Mouse (Mus musculus) erythroblast, embryonic 14.5 days (primary cell): ENCODE data around the gene Rfc4. TPM values are rescaled to one million over a fixed set of nuclear protein-coding genes. Genes with fewer than 3 reads are reported as not detected.

ENCODE experiments used
- H3K27me3 ChIP-seq: 2 replicates; pipeline ENCODE4 v1.6.1; 2012; ENCODE audit warnings: inconsistent platforms; ENCODE audit not compliant: control insufficient read depth
- H3K36me3 ChIP-seq: 2 replicates; pipeline ENCODE4 v1.6.1; 2012; ENCODE audit warnings: mild to moderate bottlenecking, inconsistent platforms; ENCODE audit not compliant: control insufficient read depth
- H3K4me1 ChIP-seq: 2 replicates; pipeline ENCODE4 v1.6.1; 2012; ENCODE audit warnings: inconsistent platforms; ENCODE audit not compliant: control insufficient read depth
- H3K4me3 ChIP-seq: replicated peaks from 2 replicates; pipeline ENCODE3; 2012; ENCODE audit warnings: moderate library complexity, mild to moderate bottlenecking, inconsistent platforms
- H3K9me3 ChIP-seq: 2 replicates; pipeline ENCODE4 v1.6.1; 2012; ENCODE audit warnings: low read length, inconsistent platforms, mixed read lengths; ENCODE audit not compliant: control insufficient read depth
- GATA1 ChIP-seq: IDR thresholded peaks from 2 replicates; pipeline ENCODE4 v1.6.1; 2012; ENCODE audit warnings: low read length, inconsistent platforms, mixed read lengths
- TAL1 ChIP-seq: IDR thresholded peaks from 3 replicates; pipeline ENCODE4 v1.6.1; 2012; ENCODE audit warnings: low read length, inconsistent platforms, mixed read lengths
- polyA plus RNA-seq: library from polyadenylated mRNA; stranded (reverse); fragments of >175 nt; gene quantifications from 2 replicates; pipeline ENCODE4 v1.2.3, GENCODE M21; 2012

Rfc4 gene
- polyA plus RNA-seq, 1 experiment = 4.7 TPM

DNA sequence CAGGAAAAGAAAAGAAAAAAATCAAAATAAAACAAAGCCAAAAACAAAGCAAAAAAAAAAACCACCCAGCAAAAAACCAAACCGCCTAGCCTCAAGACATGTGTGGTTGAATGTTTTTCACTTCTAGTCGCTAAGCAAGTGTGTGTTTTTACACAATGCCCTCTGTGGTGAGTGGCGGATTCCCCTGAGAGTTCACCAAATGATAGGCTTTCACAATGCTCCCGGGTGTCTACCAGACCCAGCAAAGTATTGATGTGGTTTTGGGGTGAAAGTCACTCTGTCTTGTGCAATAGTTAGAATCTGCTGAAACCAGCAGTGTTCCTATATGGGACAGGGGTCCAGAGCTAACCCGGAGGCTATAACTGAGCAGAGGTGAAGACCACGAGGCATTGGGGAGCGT lies 16.8 kb upstream of the Rfc4 start:
- Histone ChIP-seq H3K4me3 (no peak overlapping the region), H3K36me3 (no peaks in the 10 kb centered on the region), H3K27me3 (no peaks in the 10 kb centered on the region), H3K9me3 (no peaks in the 10 kb centered on the region), H3K4me1 (no peaks in the 10 kb centered on the region)
- no peak for TF ChIP-seq GATA1
- TF ChIP-seq TAL1 = no peak

DNA sequence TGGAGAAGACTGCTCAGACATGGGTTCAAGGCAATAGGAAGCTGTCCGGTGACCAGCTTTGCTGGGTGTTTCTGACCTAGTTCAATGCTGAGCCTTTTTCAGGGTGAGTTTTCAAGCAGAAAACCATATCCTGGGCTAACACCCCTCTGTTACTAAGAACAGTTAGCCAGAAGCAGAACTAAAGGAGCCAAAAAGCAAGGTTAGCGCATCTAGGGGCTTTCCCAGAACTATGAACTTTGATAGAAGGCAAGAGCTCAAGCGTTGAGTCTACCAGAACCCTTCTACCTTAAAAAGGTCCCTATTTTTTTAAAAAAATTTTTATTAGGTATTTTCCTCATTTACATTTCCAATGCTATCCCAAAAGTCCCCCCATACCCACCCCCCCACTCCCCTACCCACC lies 13.4 kb upstream of the Rfc4 start:
- H3K9me3 ChIP-seq = no peaks in the 10 kb centered on the region
- no peak overlapping the region for H3K4me3 ChIP-seq
- no peaks in the 10 kb centered on the region for H3K27me3 ChIP-seq
- no peak for TF ChIP-seq TAL1
- TF ChIP-seq GATA1 = no peak
- H3K4me1 ChIP-seq = no peaks in the 10 kb centered on the region
- H3K36me3 ChIP-seq = no peaks in the 10 kb centered on the region

DNA sequence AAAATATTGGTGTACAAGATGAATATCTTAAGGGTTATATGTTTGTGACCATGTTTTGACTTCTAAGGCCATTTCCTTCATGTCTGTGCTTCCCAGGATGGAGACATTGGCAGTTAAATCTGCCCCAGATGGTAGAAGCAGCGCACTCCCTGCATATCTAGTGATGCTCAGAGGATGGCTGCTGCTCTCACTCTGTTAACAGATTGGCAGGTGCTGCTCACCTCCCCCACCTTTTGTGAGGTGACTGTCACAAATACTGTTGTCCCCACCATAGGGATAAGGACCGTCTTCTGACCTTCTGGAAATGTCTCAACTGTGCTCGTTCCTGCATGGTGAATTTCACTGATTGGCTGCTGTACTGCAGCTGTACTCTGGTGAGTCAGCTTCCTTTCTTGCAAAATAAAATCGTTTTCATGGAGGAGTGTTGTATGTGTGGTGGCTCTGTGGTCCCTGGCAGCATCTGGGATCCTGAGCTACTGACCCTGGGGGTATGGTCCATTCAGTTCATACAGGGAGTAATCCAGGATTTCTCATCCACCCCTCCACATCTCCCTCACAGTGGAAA lies 9.0 kb upstream of the Rfc4 start:
- no peaks in the 10 kb centered on the region for H3K9me3 ChIP-seq
- no peak for TF ChIP-seq TAL1
- TF ChIP-seq GATA1 = no peak
- H3K36me3 ChIP-seq = no peaks in the 10 kb centered on the region
- no peaks in the 10 kb centered on the region for H3K4me1 ChIP-seq
- no peaks in the 10 kb centered on the region for H3K27me3 ChIP-seq
- H3K4me3 ChIP-seq = no peak overlapping the region

DNA sequence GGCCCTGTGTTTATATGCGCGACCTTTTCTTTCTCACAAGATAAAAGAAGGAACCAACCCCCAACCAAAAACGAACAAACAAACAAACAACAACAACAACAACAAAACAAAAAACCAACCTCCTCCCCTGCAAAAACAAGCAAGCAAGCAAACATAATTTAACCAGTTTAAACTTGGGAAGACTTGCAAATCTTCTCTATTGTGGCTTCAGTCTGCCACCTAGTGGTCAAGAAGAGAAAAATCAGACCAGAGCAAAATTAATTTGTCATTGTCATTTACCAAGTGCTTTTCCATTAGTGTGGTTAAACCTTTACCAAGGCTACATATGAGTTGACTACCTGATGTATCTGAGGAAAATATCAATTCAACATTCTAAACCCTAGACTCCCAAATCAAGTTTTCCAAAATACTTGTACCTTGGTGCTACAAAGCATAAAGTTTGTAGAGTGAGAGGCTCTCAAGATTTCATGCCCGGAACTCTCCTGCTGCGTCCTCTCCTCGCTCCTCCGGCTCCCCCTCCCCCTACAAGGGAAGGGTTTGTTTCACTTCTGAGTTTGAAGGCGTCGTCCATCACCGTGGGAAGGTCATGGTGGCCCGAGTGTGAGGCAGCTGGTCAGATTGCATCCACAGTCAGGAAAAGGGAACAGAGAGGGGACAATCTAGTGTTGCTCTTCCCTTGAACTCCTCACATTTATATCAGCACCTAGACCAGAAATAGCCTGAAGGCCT lies 8.0 kb upstream of the Rfc4 start:
- no peaks in the 10 kb centered on the region for H3K27me3 ChIP-seq
- H3K4me1 ChIP-seq = no peaks in the 10 kb centered on the region
- TF ChIP-seq TAL1 = no peak
- no peak for TF ChIP-seq GATA1
- no peak overlapping the region for H3K4me3 ChIP-seq
- no peaks in the 10 kb centered on the region for H3K36me3 ChIP-seq
- no peaks in the 10 kb centered on the region for H3K9me3 ChIP-seq

DNA sequence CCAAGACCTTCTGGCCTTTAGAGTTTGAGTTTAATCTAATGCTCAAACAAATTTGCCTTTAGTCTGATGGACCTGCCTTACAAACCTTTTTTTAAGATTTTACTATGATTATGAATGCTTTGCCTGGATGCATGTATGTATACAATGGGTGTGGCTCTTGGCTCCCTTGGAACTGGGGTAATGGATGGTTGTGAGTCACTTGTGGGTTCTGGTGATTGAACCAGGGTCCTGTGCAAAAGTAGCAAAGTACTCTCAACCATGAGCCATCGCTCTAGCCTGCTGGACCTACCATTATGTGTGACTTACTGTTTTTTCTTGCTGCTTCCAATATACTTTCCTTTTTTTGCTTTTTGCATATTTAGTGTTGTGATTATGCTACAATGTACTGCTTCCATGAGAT lies 4.8 kb upstream of the Rfc4 start:
- Histone ChIP-seq H3K4me1 (peaks cover 17% of the 10 kb centered on the region), H3K4me3 (no peak overlapping the region)

DNA sequence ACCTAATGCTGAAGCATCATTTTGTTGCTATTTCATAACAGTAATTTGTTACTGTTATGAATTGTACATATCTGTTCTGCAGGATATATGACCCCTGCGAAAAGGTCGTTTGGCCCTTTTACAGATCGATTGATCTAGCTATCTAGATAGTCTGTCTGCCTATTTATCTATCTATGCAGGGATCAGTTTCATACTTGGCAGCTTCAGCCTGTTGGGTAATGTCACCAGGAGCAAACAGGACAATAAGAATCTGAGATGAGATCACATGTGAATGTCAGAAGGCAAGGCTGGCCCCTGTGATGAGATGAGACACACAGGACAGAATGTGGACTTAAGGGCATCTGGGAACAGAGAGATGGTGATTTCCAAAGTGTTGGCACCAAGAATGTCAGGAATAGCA lies 2.8 kb upstream of the Rfc4 start:
- H3K4me3 ChIP-seq = no peak overlapping the region
- TF ChIP-seq GATA1 = no peak
- TF ChIP-seq TAL1 = no peak
- peaks cover 12% of the 10 kb centered on the region for H3K36me3 ChIP-seq
- no peaks in the 10 kb centered on the region for H3K9me3 ChIP-seq
- H3K4me1 ChIP-seq = peaks cover 29% of the 10 kb centered on the region
- H3K27me3 ChIP-seq = no peaks in the 10 kb centered on the region

More for the DNA sequence above, 4.8 kb upstream of the Rfc4 start:
- Histone ChIP-seq H3K9me3 (no peaks in the 10 kb centered on the region), H3K27me3 (no peaks in the 10 kb centered on the region), H3K36me3 (no peaks in the 10 kb centered on the region)
- no peak for TF ChIP-seq GATA1
- no peak for TF ChIP-seq TAL1

DNA sequence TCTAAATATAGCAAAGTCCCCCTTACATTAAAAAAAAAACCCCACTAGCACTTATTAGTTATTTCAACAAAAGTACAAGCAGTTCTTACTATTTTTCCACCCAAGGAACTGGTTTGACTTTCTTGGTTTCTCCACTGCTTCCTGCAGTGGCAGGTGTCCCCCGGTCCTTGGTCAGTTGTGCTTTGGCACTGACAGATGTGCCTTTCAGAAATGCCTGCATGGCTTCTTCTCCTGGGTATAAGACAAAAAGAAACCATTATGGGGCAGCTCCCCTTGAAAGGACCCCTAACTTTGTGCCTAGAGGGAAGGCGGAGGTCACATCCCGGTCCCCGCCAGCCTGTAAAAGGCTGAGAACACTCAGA lies 245 bp downstream of the Rfc4 start:
- Histone ChIP-seq H3K4me1 (peaks cover 29% of the 10 kb centered on the region), H3K36me3 (peaks cover 40% of the 10 kb centered on the region), H3K4me3 (peak overlapping the region; percentile 70), H3K27me3 (no peaks in the 10 kb centered on the region), H3K9me3 (no peaks in the 10 kb centered on the region)
- no peak for TF ChIP-seq GATA1
- TF ChIP-seq TAL1 = no peak

DNA sequence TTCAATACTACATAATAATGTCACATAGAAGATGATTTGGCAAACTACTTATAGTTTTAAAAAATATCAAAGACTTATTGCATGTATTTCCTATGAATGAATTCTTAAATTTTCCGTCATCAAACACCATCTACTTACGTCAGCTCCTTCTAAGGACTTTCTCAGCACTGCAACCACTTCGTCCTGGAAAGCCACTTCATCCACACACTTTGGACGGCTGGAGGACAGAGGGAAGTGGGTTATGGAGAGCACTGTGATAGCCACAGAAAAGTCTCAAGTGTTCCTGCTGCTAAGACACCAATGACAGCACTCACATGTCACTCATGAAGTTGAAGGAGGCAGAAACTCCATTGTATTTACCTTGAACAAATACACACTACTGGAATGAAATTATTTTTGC lies 3.1 kb downstream of the Rfc4 start:
- peaks cover 28% of the 10 kb centered on the region for H3K4me1 ChIP-seq
- no peak for TF ChIP-seq GATA1
- no peak for TF ChIP-seq TAL1
- peaks cover 69% of the 10 kb centered on the region for H3K36me3 ChIP-seq
- no peaks in the 10 kb centered on the region for H3K9me3 ChIP-seq
- no peaks in the 10 kb centered on the region for H3K27me3 ChIP-seq
- H3K4me3 ChIP-seq = no peak overlapping the region

DNA sequence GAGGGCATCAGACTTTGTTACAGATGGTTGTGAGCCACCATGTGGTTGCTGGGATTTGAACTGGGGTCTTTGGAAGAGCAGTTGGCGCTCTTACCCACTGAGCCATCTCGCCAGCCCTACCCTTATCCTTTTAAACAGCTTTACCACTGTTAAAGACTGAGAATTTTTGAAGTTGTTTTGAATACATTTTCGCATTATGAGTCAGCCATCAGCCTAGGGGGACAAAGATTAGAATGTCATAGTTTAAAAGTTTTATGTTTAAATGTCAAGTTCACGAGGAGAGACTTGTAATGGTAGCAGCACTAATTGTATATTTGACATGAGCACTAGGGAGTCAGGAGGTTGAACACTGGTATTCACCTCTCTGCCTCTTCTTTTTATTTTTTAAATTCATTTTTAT lies 4.4 kb downstream of the Rfc4 start:
- Histone ChIP-seq H3K36me3 (peaks cover 80% of the 10 kb centered on the region), H3K27me3 (no peaks in the 10 kb centered on the region), H3K4me3 (no peak overlapping the region), H3K9me3 (no peaks in the 10 kb centered on the region), H3K4me1 (peaks cover 15% of the 10 kb centered on the region)
- TF ChIP-seq GATA1 (no peak), TAL1 (no peak)
